Mouse (Mus musculus) heart, postnatal 0 days (tissue): ENCODE results near the gene Pyroxd2.

Experiments
- CTCF ChIP-seq: IDR thresholded peaks from 2 replicates; pipeline ENCODE4 v1.5.1; 2016; ENCODE audit warnings: antibody characterized with exemption, control low read depth, low read depth
- EP300 ChIP-seq: IDR thresholded peaks from 2 replicates; pipeline ENCODE4 v1.6.1; 2016; ENCODE audit warnings: antibody characterized with exemption, low read depth

DNA sequence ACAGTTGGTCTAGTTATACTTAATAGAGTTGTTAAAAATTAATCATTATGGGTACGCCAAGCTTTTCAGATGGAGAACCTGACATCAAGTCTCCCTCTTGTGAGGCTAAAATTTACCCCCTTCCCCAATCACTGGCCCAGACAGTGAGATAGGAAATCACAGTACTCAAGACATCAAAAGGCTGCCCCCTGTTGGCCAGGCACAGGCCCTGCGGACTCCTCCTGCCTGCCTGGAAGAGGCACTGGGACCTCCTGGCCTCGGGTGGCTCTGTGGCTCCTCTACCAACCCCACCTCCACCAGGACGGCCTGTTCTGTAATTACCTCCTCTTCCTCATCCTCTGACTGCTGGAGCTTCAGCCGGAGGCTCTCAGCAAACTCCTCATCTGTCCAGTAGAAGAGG is 25.2 kb upstream of the Pyroxd2 start:
- TF ChIP-seq EP300 (no peak), CTCF (no peak)
